Mouse (Mus musculus): ENCODE measurements at regions not wholly inside any gene's neighbourhood (a gene's known extent, or its start where the extent isn't known, plus 50 kb on each side); places are given as distances from the start of the nearest gene placed in this dataset.

GRCm38 (mm10) chr17:63806360-63806759, 56.5 kb upstream of the Fer start:
- Histone ChIP-seq H3K9ac (ENCODE audit: low read depth, poor library complexity, severe bottlenecking) (no peak overlapping the region), H3K4me3 (ENCODE audit: low read depth, low read length) (no peak overlapping the region), H3K4me1 (ENCODE audit: control insufficient read depth, insufficient read depth, low read length) (peaks cover 1% of the 10 kb centered on the region), H3K27ac (ENCODE audit: insufficient read depth, low read length) (no peak overlapping the region), H3K36me3 (ENCODE audit: control insufficient read depth, insufficient read depth, low read length, poor library complexity, severe bottlenecking) (no peaks in the 10 kb centered on the region), H3K27me3 (ENCODE audit: control insufficient read depth, insufficient read depth, low read length, poor library complexity, severe bottlenecking) (no peaks in the 10 kb centered on the region), H3K9me3 (replicated peaks; ENCODE audit: control insufficient read depth, insufficient read depth, low read length, poor library complexity, severe bottlenecking) (no peaks in the 10 kb centered on the region)
- TF ChIP-seq CTCF (IDR thresholded peaks at IDR 0.05; ENCODE audit: low read depth, low read length) (no peak), POLR2A (IDR thresholded peaks at IDR 0.05; ENCODE audit: insufficient read depth, low read length) (no peak), EP300 (IDR thresholded peaks at IDR 0.05; ENCODE audit: insufficient read depth, low read depth, low read length) (no peak)

GRCm38 (mm10) chr17:63807590-63808228, 55.2 kb upstream of the Fer start:
- H3K27ac ChIP-seq (ENCODE audit: insufficient read depth, low read length): no peak overlapping the region
- no peaks in the 10 kb centered on the region for H3K27me3 ChIP-seq (ENCODE audit: control insufficient read depth, insufficient read depth, low read length, poor library complexity, severe bottlenecking)
- no peak overlapping the region for H3K4me3 ChIP-seq (ENCODE audit: low read depth, low read length)
- no peaks in the 10 kb centered on the region for H3K36me3 ChIP-seq (ENCODE audit: control insufficient read depth, insufficient read depth, low read length, poor library complexity, severe bottlenecking)
- TF ChIP-seq POLR2A (IDR thresholded peaks at IDR 0.05; ENCODE audit: insufficient read depth, low read length): no peak
- no peak for TF ChIP-seq CTCF (IDR thresholded peaks at IDR 0.05; ENCODE audit: low read depth, low read length)
- no peak for TF ChIP-seq EP300 (IDR thresholded peaks at IDR 0.05; ENCODE audit: insufficient read depth, low read depth, low read length)
- no peak overlapping the region for H3K9ac ChIP-seq (ENCODE audit: low read depth, poor library complexity, severe bottlenecking)
- peaks cover 1% of the 10 kb centered on the region for H3K4me1 ChIP-seq (ENCODE audit: control insufficient read depth, insufficient read depth, low read length)
- H3K9me3 ChIP-seq (replicated peaks; ENCODE audit: control insufficient read depth, insufficient read depth, low read length, poor library complexity, severe bottlenecking): no peaks in the 10 kb centered on the region

DNA sequence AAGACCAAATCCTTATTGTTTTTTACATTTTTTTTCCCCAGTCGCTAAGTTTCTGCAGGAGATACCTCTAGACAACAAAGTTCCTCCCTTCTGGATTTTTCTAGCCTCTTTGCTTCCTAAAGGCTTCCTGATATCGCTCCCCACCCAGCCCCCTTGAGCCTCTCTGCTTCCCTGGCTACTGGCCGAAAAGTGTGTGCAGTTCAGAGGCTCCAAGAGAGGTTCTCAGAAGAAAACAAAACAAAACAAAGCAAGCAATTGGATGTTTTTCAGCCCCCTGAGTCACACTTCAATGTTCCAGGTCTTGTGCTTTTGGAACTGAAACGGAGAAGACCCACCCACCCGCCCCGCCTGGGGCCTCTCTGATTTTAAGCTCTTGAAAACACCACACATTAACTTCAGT, 54.1 kb upstream of the Fer start:
- no peaks in the 10 kb centered on the region for H3K9me3 ChIP-seq (replicated peaks; ENCODE audit: control insufficient read depth, insufficient read depth, low read length, poor library complexity, severe bottlenecking)
- no peak overlapping the region for H3K9ac ChIP-seq (ENCODE audit: low read depth, poor library complexity, severe bottlenecking)
- no peak overlapping the region for H3K4me3 ChIP-seq (ENCODE audit: low read depth, low read length)
- no peaks in the 10 kb centered on the region for H3K36me3 ChIP-seq (ENCODE audit: control insufficient read depth, insufficient read depth, low read length, poor library complexity, severe bottlenecking)
- H3K27ac ChIP-seq (ENCODE audit: insufficient read depth, low read length): no peak overlapping the region
- TF ChIP-seq EP300 (IDR thresholded peaks at IDR 0.05; ENCODE audit: insufficient read depth, low read depth, low read length) (no peak), CTCF (IDR thresholded peaks at IDR 0.05; ENCODE audit: low read depth, low read length) (no peak), POLR2A (IDR thresholded peaks at IDR 0.05; ENCODE audit: insufficient read depth, low read length) (no peak)
- H3K27me3 ChIP-seq (ENCODE audit: control insufficient read depth, insufficient read depth, low read length, poor library complexity, severe bottlenecking): no peaks in the 10 kb centered on the region
- H3K4me1 ChIP-seq (ENCODE audit: control insufficient read depth, insufficient read depth, low read length): peaks cover 3% of the 10 kb centered on the region

DNA sequence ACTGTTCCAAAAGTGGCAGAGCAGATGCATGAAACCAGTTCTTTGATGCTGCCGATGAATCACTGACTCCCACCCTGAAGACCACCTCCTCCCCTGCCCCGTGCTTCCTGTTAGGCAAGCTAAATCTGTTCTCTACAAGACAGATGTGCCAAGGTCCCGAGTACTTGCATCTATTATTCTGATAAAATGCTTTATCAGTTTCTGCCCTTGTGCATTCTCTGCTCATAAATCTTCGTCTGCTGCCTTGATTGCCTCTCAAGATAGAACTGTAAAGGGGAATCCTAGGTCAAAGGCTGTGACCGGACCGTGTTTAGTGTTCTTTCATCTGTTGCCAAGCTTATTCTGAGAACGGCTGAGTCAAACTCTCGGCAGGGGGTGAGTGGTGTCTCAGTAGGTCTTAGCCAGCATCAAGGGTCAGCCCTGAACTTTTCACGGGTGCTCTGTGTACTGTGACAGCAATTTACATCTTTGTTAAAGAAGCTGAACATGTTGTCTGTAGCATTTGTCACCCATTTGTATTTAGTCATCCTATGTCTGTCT, 51.5 kb upstream of the Fer start:
- Histone ChIP-seq H3K27ac (ENCODE audit: insufficient read depth, low read length) (no peak overlapping the region), H3K27me3 (ENCODE audit: control insufficient read depth, insufficient read depth, low read length, poor library complexity, severe bottlenecking) (no peaks in the 10 kb centered on the region), H3K9me3 (replicated peaks; ENCODE audit: control insufficient read depth, insufficient read depth, low read length, poor library complexity, severe bottlenecking) (no peaks in the 10 kb centered on the region), H3K4me1 (ENCODE audit: control insufficient read depth, insufficient read depth, low read length) (peaks cover 3% of the 10 kb centered on the region), H3K9ac (ENCODE audit: low read depth, poor library complexity, severe bottlenecking) (no peak overlapping the region), H3K36me3 (ENCODE audit: control insufficient read depth, insufficient read depth, low read length, poor library complexity, severe bottlenecking) (no peaks in the 10 kb centered on the region), H3K4me3 (ENCODE audit: low read depth, low read length) (no peak overlapping the region)
- TF ChIP-seq POLR2A (IDR thresholded peaks at IDR 0.05; ENCODE audit: insufficient read depth, low read length) (no peak), CTCF (IDR thresholded peaks at IDR 0.05; ENCODE audit: low read depth, low read length) (no peak)

- no peak overlapping the region for H3K27ac ChIP-seq (ENCODE audit: insufficient read depth, low read length)
- no peak for TF ChIP-seq EP300 (IDR thresholded peaks at IDR 0.05; ENCODE audit: insufficient read depth, low read depth, low read length)
- TF ChIP-seq CTCF (IDR thresholded peaks at IDR 0.05; ENCODE audit: low read depth, low read length): no peak
- no peak for TF ChIP-seq POLR2A (IDR thresholded peaks at IDR 0.05; ENCODE audit: insufficient read depth, low read length)
- H3K36me3 ChIP-seq (ENCODE audit: control insufficient read depth, insufficient read depth, low read length, poor library complexity, severe bottlenecking): no peaks in the 10 kb centered on the region
- H3K4me1 ChIP-seq (ENCODE audit: control insufficient read depth, insufficient read depth, low read length): peaks cover 3% of the 10 kb centered on the region
- no peak overlapping the region for H3K9ac ChIP-seq (ENCODE audit: low read depth, poor library complexity, severe bottlenecking)
- H3K27me3 ChIP-seq (ENCODE audit: control insufficient read depth, insufficient read depth, low read length, poor library complexity, severe bottlenecking): no peaks in the 10 kb centered on the region
- H3K4me3 ChIP-seq (ENCODE audit: low read depth, low read length): no peak overlapping the region
- no peaks in the 10 kb centered on the region for H3K9me3 ChIP-seq (replicated peaks; ENCODE audit: control insufficient read depth, insufficient read depth, low read length, poor library complexity, severe bottlenecking)
These were observed 50.3 kb upstream of the Fer start for GRCm38 (mm10) chr17:63812586-63812985.

All from ES-Bruce4 (cell line).